Mouse (Mus musculus) limb, embryonic 14.5 days (tissue): ENCODE measurements at regions not wholly inside any gene's neighbourhood (a gene's known extent, or its start where the extent isn't known, plus 50 kb on each side); places are given as distances from the start of the nearest gene placed in this dataset.

Source experiments
- ATAC-seq: fragments of 200-750 bp; cut with Nextera tagmentation; 2 replicates; pipeline ENCODE4 v1.8.0; 2017; ENCODE audit warnings: low read depth, moderate number of reproducible peaks, moderate TSS enrichment; ENCODE audit not compliant: low FRiP score
- DNase-seq: peaks from one replicate; pipeline ENCODE4 v3.0.0-alpha.2; 2015; ENCODE audit warnings: low spot score
- H3K27ac ChIP-seq: fragments of 300-500 bp; sonication (generic); replicated peaks from 2 replicates; pipeline ENCODE4 v1.5.1; 2014; ENCODE audit warnings: low read depth, mild to moderate bottlenecking, low read length, moderate library complexity, mixed read lengths
- H3K27me3 ChIP-seq: fragments of 300-500 bp; sonication (generic); 2 replicates; pipeline ENCODE4 v1.6.1; 2014; ENCODE audit warnings: low read length, mixed read lengths; ENCODE audit not compliant: control insufficient read depth, insufficient read depth
- H3K36me3 ChIP-seq: fragments of 300-500 bp; sonication (generic); 2 replicates; pipeline ENCODE4 v1.6.1; 2014; ENCODE audit warnings: mild to moderate bottlenecking, low read length, moderate library complexity, mixed read lengths; ENCODE audit not compliant: control insufficient read depth, insufficient read depth
- H3K4me1 ChIP-seq: fragments of 300-500 bp; sonication (generic); 2 replicates; pipeline ENCODE4 v1.6.1; 2014; ENCODE audit warnings: antibody characterized with exemption, low read length, mixed read lengths; ENCODE audit not compliant: control insufficient read depth, insufficient read depth
- H3K4me2 ChIP-seq: fragments of 300-500 bp; sonication (generic); replicated peaks from 2 replicates; pipeline ENCODE4 v1.6.1; 2014; ENCODE audit warnings: low read depth, mild to moderate bottlenecking, low read length, moderate library complexity; ENCODE audit not compliant: severe bottlenecking
- H3K4me3 ChIP-seq: fragments of 300-500 bp; sonication (generic); replicated peaks from 2 replicates; pipeline ENCODE4 v1.5.1; 2014; ENCODE audit warnings: low read length
- H3K9ac ChIP-seq: fragments of 300-500 bp; sonication (generic); 2 replicates; pipeline ENCODE4 v1.6.1; 2014; ENCODE audit warnings: mild to moderate bottlenecking, low read depth, low read length, moderate library complexity; ENCODE audit not compliant: severe bottlenecking
- H3K9me3 ChIP-seq: fragments of 300-500 bp; sonication (generic); 2 replicates; pipeline ENCODE4 v1.6.1; 2016; ENCODE audit warnings: low read length; ENCODE audit not compliant: control insufficient read depth
- POLR2A ChIP-seq: fragments of 200-500 bp; IDR thresholded peaks from 2 replicates; pipeline ENCODE4 v1.8.0; 2012; ENCODE audit warnings: inconsistent platforms, mild to moderate bottlenecking, moderate library complexity, borderline replicate concordance; ENCODE audit not compliant: insufficient read depth, insufficient read length; ENCODE audit errors: extremely low read depth
- WGBS: fragments of 180-500 bp; shearing (Covaris S2); extraction: QIAGEN DNeasy Blood & Tissue Kit; methylation state at CpG from one replicate; pipeline ENCODE4 v1.1.7; 2014; 5-methylcytosine and 5-hydroxymethylcytosine counted together

- 86% methylated on average over 7 of the region's 7 CpGs for WGBS
- no peak for DNase-seq
- H3K9ac ChIP-seq = no peak overlapping the region
These were observed 54.5 kb upstream of the Ercc4 start for GRCm38 (mm10) chr16:13054956-13055355.

More at GRCm38 (mm10) chr16:13054956-13055355, 54.5 kb upstream of the Ercc4 start:
- no peaks in the 10 kb centered on the region for H3K36me3 ChIP-seq
- H3K4me1 ChIP-seq = no peaks in the 10 kb centered on the region
- no peak overlapping the region for H3K4me3 ChIP-seq
- no peak overlapping the region for H3K4me2 ChIP-seq
- no peak for ATAC-seq
- TF ChIP-seq POLR2A = no peak
- no peaks in the 10 kb centered on the region for H3K27me3 ChIP-seq
- no peaks in the 10 kb centered on the region for H3K9me3 ChIP-seq
- H3K27ac ChIP-seq = no peak overlapping the region
